Mouse (Mus musculus): ENCODE results near the gene Bag5.

DNA sequence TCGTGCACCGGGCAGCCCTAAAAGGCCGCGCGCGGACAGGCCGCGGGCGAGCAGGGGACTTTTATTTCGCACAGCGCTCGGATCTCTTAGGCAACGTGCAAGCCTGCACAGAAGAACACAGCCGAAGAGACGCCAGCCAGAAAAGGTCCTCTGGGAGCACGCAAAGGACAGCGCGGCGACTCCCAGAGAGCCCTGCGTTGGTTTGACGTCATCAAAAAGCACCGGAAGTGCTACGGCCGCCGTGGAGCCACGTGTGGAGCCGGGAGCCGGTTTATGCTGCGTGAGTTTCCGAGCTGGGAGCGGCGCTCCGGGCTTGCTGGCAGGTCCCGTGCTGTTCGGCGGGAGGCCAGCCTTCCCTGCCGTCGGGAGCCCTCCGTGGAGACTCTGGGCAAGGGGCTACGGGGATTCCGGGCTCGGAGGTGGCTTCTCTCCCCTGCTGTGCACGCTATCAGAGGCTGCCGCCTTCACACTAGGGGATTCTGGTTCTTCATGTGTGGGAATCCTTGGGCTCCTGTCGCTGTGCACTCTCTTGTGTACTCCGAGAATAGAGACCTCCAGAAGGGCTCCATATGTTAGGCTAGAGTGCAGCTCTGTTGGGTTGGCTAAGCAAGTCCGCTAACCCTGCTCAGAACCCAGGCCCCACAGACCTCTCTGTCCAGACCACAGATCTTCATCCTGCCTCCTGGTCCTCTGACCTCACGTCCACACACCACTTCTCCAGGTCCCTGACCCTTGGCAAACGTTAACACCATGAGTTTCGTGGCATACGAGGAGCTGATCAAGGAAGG, 35.0 kb downstream of the Bag5 start, which contains the start of gene Trmt61a:
- TF ChIP-seq POLR2A (IDR thresholded peaks at IDR 0.05; ENCODE audit: control insufficient read depth in 1 of 2, insufficient read depth in 1 of 2, low read depth in 1 of 2, low read length in 2 of 2, poor library complexity in 1 of 2) (peak; percentile 58 to 84; a peak in 3 of 4 replicates), USF1 (IDR thresholded peaks at IDR 0.05; ENCODE audit: low read depth, low read length) (peak; percentile 45; the same call in 1 of the 2 replicates), TBP (IDR thresholded peaks at IDR 0.05; ENCODE audit: low read depth, low read length) (peak; percentile 53; the same call in 1 of the 2 replicates), MYB (IDR thresholded peaks at IDR 0.05; ENCODE audit: low read depth, low read length) (no peak), CTCF (IDR thresholded peaks at IDR 0.05 in 2 of 3, conservative IDR thresholded peaks at IDR 0.05 in 1 of 3; ENCODE audit: control insufficient read depth in 1 of 3, insufficient read depth in 1 of 3, low read depth in 2 of 3, low read length in 3 of 3, poor library complexity in 1 of 3, severe bottlenecking in 1 of 3) (no peak), POLR2AphosphoS2 (IDR thresholded peaks at IDR 0.05; ENCODE audit: low read length) (peak; percentile 47; the same call in 1 of the 2 replicates), EP300 (IDR thresholded peaks at IDR 0.05; ENCODE audit: low read depth in 1 of 2, low read length in 2 of 2) (no peak), KAT2A (conservative IDR thresholded peaks at IDR 0.05; ENCODE audit: low read depth, low read length) (no peak; the same call in 1 of the 2 replicates), POLR2AphosphoS5 (IDR thresholded peaks at IDR 0.05; ENCODE audit: borderline replicate concordance, low read depth, low read length) (no peak), CHD2 (IDR thresholded peaks at IDR 0.05; ENCODE audit: low read length) (no peak), ETS1 (IDR thresholded peaks at IDR 0.05; ENCODE audit: low read depth, low read length) (0 out of 2 replicates have a peak, but pooled peaks have one; percentile 18), ZC3H11A (IDR thresholded peaks at IDR 0.05; ENCODE audit: low read depth, low read length) (no peak), UBTF (IDR thresholded peaks at IDR 0.05; ENCODE audit: borderline replicate concordance, insufficient read depth, low read depth, low read length) (no peak), NRF1 (IDR thresholded peaks at IDR 0.05; ENCODE audit: insufficient read depth, low read depth, low read length, poor library complexity, severe bottlenecking) (peak; percentile 26; the same call in 1 of the 2 replicates)
